Mouse (Mus musculus): Measurements from ENCODE around the gene Tmco2. TPM values are rescaled to one million over a fixed set of nuclear protein-coding genes. Genes with fewer than 3 reads are reported as not detected.
"Not testable (repeated sequence)": the region's sequence is repeated elsewhere in the genome, so short reads cannot be mapped to it uniquely, and the experiment has no call there.

Tmco2 gene
- total RNA-seq (2021) = not detected
- long read RNA-seq, experiment 1 = 0 reads
- long read RNA-seq, experiment 2 = 0 reads

DNA sequence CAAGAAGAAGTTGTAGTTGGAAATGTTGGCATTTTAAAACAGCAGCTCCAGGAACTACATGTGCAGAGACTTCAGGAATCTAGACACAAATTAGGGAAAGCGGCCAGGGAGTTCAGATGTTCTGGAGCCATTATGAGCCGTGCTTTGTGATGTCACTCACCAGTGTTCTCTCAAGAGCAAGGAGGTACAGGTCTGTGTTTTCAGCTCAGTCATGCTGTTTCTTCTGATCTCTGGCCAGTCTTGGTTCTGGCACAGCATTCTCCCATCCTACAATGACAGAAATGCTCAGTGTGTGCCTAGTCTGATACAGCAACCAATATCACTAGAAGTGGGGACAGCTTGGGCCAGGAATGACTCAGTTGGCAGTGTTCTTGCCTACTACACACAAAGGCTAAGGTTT is at the start of gene Tmco2:
TSS of gene Tmco2 (minus strand) at position 101 of the 400 bp plus-strand sequence.
- no peak for DNase-seq

DNA sequence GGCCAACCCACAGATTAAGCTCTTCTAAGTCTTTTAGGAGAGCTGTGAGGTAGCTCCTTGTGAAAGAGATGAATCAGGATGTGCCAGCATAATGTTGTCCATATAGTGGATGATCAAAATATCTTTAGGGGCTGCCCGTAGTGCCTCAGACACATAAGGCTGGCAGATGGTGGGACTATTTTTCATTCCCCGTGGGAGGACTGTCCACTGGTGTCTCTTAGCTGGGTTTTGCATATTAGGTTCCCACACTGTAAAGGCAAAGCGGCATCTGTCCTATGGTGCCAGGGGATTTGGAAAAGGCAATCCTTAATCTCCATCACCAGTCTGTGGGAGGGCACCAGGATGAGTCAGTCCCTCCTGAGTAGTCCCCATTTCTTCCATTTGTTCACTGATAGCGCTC is 5.7 kb downstream of the Tmco2 start:
- DNase-seq = no peak

DNA sequence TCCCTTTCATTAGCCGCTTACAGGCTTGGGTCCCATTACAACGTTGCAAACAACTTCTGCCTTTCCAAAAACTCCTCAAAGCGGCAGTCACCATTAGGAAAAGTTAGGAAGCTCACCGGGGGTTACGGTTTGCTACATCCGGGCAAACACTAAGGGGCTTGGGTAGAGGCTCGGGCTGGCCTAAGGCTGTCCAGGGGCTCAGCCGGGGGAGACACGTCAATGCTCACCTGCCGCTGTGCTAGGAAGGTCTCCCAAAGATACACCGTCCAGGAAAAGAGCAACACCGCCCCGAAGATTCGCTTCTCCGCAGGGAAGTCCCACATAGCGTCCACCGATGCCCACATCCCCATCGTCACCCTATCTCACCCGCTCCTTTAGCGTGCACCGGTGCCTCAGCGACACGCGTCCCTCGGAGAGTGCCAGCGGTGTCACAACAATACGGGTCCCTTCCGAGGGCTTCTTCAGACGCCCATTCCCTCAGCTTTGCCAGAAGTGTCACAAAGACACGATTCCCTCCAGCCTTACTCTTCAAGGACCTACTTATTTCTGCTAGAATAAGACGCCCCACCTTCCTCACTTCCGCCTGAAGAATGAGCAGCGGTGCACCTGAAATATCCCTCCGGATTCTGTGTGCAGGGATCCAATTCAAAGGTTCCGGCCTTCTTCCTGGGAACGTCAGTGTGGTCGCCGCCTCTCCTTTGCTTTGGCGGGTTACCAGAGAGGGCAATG is 11.2 kb downstream of the Tmco2 start, which contains the start of gene Zmpste24:
TSS of gene Zmpste24 (minus strand) at position 592 of the 729 bp plus-strand sequence.
- DNase-seq = peak; percentile 82 to 92

DNA sequence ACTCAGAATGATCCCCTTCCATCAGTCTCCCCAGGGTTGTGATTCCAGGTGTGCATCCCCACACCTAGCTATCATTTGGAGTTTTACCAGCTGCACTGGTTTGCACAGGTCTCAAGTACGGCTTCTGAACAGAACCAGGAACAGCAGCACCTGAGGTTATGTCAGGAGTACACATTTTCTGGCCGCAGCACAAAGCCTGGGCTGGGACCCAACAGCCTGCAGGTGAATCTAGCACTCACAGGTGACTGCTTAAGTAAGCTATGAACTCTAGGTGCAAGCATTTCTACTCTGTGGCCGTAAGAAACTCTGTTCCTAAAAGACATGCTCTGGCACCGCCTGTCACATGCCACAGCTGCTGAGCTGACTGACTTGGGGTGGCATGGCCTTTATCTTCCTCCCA is 18.8 kb downstream of the Tmco2 start:
- no peak for DNase-seq

DNA sequence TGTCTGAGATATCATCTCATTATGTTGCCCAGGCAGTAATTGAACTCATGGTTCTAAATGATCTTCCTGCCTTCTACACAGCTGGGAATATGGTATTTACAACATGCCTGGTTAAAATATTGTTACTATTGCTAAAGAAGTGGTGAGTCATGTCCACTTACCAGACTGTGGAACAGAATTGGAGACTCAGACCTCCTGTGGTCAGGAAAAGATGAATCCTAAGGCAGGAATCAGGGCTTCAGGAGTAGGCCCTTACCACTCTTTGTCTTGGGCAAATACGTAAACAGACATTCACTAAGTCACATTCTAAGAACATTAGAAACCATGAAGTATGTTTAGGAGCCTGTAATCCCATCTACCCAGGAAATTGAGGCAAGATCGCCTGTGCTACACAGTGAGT is 20.3 kb downstream of the Tmco2 start:
- no peak for DNase-seq

DNA sequence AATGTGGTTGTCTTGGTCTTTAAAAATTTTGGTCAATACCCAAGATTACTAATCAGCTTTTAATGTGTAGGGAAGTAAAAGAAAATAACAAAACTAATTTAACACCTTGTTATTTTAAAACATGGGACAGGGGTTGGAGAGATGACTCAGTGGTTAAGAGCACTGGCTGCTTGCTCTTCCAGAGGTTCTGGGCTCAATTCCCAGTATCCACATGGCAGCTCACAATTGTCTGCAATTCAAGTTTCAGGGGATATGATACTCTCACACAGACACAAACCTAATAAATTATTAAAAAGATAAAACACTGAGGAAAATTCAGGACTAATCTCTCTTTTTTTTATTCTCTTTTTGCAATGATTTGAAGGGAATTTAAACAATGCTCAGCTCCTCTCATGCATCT is 24.5 kb downstream of the Tmco2 start:
- DNase-seq = no peak

DNA sequence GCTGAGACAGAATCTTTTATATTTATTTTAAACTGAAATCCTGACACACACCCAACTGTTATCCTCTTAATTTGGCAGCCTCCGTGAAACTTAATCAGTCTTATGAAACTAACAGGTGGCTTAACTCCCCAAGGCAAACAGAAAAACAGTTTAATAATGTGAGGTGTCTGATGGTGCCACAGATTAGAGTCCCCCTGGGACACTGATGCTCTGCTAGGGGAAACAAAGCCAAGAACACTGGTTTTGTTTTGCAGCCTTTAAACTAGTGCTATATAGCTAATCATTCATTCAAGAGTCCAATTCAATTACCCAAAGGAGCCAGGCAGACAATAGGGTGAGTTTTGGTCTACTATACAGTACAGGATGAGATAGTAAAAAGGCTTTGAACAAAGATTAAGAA is 28.6 kb downstream of the Tmco2 start:
- no peak for DNase-seq

DNA sequence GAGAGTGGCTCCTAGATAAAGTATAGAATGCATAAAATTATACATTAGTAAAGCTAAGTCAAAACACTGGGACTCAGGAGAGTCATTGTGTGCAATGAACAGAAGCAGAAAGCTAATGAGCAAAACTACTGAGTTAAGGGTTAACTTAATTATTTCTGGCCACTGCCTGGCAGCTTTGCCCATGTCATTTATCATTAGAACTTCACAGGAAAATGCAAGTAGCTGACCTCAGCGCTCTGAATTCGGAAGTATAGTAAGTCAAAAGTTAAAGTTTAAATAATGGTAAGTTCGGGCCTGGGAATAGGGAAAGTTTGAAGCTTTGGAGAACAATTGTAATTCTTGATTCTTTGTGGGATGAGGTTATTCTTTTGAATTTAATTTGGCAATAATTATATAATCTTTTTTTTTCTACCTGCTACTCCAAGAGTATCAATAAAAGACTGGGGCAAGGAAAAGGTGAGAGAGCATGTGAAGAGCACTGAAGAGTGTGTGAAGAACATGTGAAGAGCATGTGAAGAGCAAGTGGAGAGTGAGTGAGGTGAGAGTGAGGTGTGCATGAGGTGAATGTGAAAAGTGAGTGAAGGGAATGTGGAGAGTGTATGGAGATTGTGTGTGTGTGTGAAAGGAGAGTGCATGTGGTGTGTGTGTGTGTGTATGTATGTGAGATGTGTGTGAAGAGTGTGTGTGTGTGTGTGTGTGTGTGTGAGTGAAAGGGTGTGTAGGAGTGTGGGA is 30.9 kb downstream of the Tmco2 start:
- no peak for DNase-seq

DNA sequence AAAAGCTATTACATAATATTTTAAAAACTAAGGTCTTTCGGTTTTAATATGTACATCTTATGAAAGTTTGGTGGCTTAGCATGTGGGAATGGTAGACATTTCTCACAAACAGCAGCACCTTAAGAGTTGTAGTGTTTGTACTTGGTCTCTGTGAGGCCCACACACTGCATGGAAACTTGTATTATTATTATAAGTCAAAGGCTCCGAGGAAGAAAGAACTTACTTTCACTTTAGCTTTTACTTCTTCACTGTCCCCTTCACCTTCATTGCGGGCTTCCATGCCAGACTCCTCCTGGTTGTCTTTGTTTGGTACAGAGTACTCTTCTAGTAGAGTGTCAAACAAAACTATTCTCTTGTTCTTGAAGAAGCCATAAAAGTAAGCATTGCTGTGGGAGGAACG is 34.8 kb downstream of the Tmco2 start:
- no peak for DNase-seq

DNA sequence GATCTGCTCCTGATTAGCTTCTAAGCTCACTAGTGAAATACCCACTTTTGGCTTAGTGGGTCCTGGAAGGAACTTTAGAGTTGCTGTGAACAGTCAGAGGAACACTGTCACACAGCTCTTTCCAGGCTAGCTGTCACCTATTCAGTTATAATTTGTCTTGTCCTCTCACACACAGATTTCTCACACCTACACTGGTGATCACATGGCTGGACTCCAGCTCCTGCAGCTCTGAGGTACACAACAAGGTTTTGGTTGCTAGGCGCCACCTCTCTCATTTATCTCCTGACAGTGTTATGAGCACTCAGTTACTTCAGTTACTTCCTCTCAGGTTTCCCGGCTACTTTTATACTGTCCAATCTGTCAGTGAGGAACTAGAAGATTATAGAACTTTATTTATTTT is 43.7 kb downstream of the Tmco2 start:
- peak in 1 of 2 experiments; percentile 13 for DNase-seq

DNA sequence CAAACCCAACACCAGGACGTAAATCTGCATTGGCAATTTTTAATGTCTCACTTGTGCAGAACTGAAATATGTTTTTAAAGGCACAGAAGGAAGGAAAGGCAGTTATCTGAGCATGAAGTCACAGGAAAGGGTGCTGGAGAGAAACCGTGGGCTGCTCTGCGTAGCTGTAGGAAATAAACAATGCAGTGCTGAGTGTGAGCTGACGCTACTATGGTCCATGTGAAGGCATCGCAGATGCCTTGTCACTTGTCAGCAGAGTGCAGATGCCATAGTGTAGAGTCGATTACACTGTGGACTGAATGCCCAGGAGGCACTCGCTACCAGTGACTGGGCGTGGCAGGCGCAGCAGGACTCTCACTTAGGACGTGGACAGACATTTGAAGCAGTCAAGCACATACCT is 49.8 kb downstream of the Tmco2 start:
- DNase-seq = not testable (repeated sequence)

DNA sequence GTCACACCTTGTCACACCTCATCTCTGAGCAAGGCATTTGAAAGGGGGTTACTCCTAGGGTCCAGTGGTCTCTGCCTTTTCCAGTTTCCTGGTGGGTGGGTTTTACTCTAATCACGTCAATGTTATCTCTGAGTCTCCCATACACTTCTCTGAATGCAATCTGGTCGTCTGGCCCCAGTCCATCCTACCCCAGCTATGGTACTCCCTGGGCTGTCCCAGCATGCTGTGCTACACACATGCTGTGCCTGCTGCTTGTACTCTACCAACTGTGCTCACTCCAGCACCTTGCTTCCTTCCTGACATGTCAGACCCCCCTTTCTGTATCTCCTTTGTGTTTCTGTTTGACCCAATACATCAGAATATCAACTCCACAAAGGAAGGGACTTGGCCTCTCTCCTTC is 52.0 kb downstream of the Tmco2 start:
- no peak for DNase-seq

DNA sequence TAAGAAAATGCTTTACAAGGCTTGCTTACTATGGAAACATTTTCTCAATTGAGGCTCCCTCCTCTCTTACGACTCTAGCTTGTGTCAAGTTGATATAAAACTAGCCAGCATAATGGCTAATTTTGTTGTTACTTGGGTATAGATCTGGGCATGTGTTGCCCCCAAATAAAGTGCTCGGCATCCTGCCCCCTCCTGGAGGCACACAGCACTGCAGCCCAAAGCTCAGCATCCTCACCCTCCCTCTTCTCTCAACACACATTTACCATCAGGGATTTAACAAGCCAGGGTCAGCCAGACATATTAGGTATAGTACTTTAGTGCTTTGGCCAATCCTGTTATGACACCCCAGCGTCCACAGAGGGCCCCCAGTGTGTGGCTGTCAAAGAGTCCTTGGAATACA is 52.7 kb downstream of the Tmco2 start:
- DNase-seq = no peak

Other genes with a start within 250 kb of the Tmco2 start
- 1 to 10 TPM; 1.9 to 2.0 TPM for gene Exo5, start 184.2 kb downstream of the Tmco2 start, total RNA-seq (2021)
- gene Zfp69, start 157.5 kb downstream of the Tmco2 start, total RNA-seq (2021) = 1 to 10 TPM in 1 of 2 experiments, under 1 TPM in 1; 0.75 to 1.1 TPM
- gene Smap2, start 92.0 kb downstream of the Tmco2 start, total RNA-seq (2021) = 10 to 100 TPM; 43.8 to 51.5 TPM
- under 1 TPM in 1 of 2 experiments, not detected in 1; 0.41 TPM for gene Col9a2, start 69.8 kb downstream of the Tmco2 start, total RNA-seq (2021)
- gene Zmpste24, start 11.0 kb downstream of the Tmco2 start, total RNA-seq (2021) = 10 to 100 TPM; 24.5 TPM
- gene Rlf, start 105.9 kb upstream of the Tmco2 start, total RNA-seq (2021) = 1 to 10 TPM; 8.8 to 9.1 TPM
- gene Gm12888, start 215.7 kb upstream of the Tmco2 start, total RNA-seq (2021) = not detected